Mouse (Mus musculus) liver, embryonic 14.5 days (tissue): Measurements from ENCODE around the gene Adipor1. TPM values are rescaled to one million over a fixed set of nuclear protein-coding genes. Genes with fewer than 3 reads are reported as not detected.
A peak's percentile ranks its signal among the peaks of the same experiment; 100 is the strongest.

ENCODE experiments used
- ATAC-seq: fragments of 200-750 bp; cut with Nextera tagmentation; 2 replicates; pipeline ENCODE4 v1.8.0; 2017; ENCODE audit warnings: moderate number of reproducible peaks, mild to moderate bottlenecking, moderate library complexity; ENCODE audit not compliant: insufficient read depth
- DNase-seq, 3 experiments: peaks; one replicate each; pipeline ENCODE4 v3.0.0-alpha.2; 2012 to 2013; ENCODE audit warnings: low read depth in 3 of 3, low spot score in 3 of 3
- H3K27ac ChIP-seq: fragments of 300-500 bp; sonication (generic); 2 replicates; pipeline ENCODE4 v1.5.1; 2014; ENCODE audit warnings: moderate library complexity, mild to moderate bottlenecking, control low read depth, inconsistent platforms
- H3K27me3 ChIP-seq: fragments of 300-500 bp; sonication (generic); 2 replicates; pipeline ENCODE4 v1.6.1; 2014; ENCODE audit warnings: mild to moderate bottlenecking, low read length, moderate library complexity; ENCODE audit not compliant: control insufficient read depth, insufficient read depth
- H3K36me3 ChIP-seq: fragments of 300-500 bp; sonication (generic); replicated peaks from 2 replicates; pipeline ENCODE4 v1.6.1; 2014; ENCODE audit warnings: low read depth; ENCODE audit not compliant: control insufficient read depth, insufficient read depth
- H3K4me1 ChIP-seq, 2 experiments: fragments of 200-500 bp in 1 of 2; fragments of 300-500 bp in 1 of 2; sonication (generic) in 1 of 2; replicated peaks; 2 replicates each; pipeline ENCODE4 v1.6.1; 2012 to 2014; ENCODE audit warnings: antibody characterized with exemption in 1 of 2, inconsistent platforms in 1 of 2, low read length in 1 of 2; ENCODE audit not compliant: control insufficient read depth in 2 of 2, insufficient read depth in 2 of 2
- H3K4me2 ChIP-seq: fragments of 300-500 bp; sonication (generic); 2 replicates; pipeline ENCODE4 v1.6.1; 2014; ENCODE audit warnings: low read depth, mild to moderate bottlenecking, control low read depth, moderate library complexity
- H3K4me3 ChIP-seq, 2 experiments: fragments of 200-500 bp in 1 of 2; fragments of 300-500 bp in 1 of 2; sonication (generic) in 1 of 2; 2 replicates each; pipeline ENCODE4 v1.5.1; 2012 to 2014; ENCODE audit warnings: low read depth in 2 of 2, low read length in 2 of 2, mild to moderate bottlenecking in 2 of 2, control low read depth in 1 of 2, inconsistent platforms in 1 of 2, moderate library complexity in 1 of 2; ENCODE audit not compliant: insufficient read depth in 1 of 2
- H3K9ac ChIP-seq: fragments of 300-500 bp; sonication (generic); replicated peaks from 2 replicates; pipeline ENCODE4 v1.6.1; 2014; ENCODE audit warnings: mild to moderate bottlenecking, control low read depth, moderate library complexity
- H3K9me3 ChIP-seq: fragments of 300-500 bp; sonication (generic); 2 replicates; pipeline ENCODE4 v1.6.1; 2016; ENCODE audit warnings: low read length, mixed read lengths; ENCODE audit not compliant: control insufficient read depth
- CTCF ChIP-seq: IDR thresholded peaks from 2 replicates; pipeline ENCODE4 v1.5.1; 2016; ENCODE audit warnings: antibody characterized with exemption, low read depth, control low read depth
- EP300 ChIP-seq: IDR thresholded peaks from 2 replicates; pipeline ENCODE4 v1.6.1; 2016; ENCODE audit warnings: antibody characterized with exemption, low read depth
- WGBS: fragments of 180-500 bp; shearing (Covaris S2); extraction: QIAGEN DNeasy Blood & Tissue Kit; methylation state at CpG from one replicate; pipeline ENCODE4 v1.1.7; 2014; ENCODE audit not compliant: insufficient replicate concordance; 5-methylcytosine and 5-hydroxymethylcytosine counted together
- polyA plus RNA-seq, 2 experiments: library from polyadenylated mRNA; depleted of rRNA in 1 of 2; stranded (reverse) in 1 of 2; unstranded in 1 of 2; fragments of >200 nt; fragmentation: Nextera tagmentation in 1 of 2; extraction: Ambion mirVana in 1 of 2; gene quantifications; 2 replicates each; pipeline versions ENCODE4 v1.2.1 to v1.2.3; 2012 to 2014

Gene Adipor1
- polyA plus RNA-seq, 2 experiments, result 59.6 to 126 TPM

- no peaks in the 10 kb centered on the region for H3K27me3 ChIP-seq
- ATAC-seq, result no peak
- no peak for DNase-seq
- H3K4me1 ChIP-seq, result peaks cover 5 to 13% of the 10 kb centered on the region in 2 experiments
- no peaks in the 10 kb centered on the region for H3K9me3 ChIP-seq
- TF ChIP-seq EP300, result no peak
- TF ChIP-seq CTCF, result no peak
- H3K36me3 ChIP-seq, result peaks cover 18% of the 10 kb centered on the region
- no peak overlapping the region for H3K27ac ChIP-seq
- no peak overlapping the region for H3K4me3 ChIP-seq
- H3K4me2 ChIP-seq, result no peak overlapping the region
- 82% methylated on average over 9 of the region's 9 CpGs for WGBS
- H3K9ac ChIP-seq, result no peak overlapping the region
Measured at GRCm38 (mm10) chr1:134411706-134412629, 3.2 kb upstream of the Adipor1 start.

- ATAC-seq, result no peak
- H3K4me3 ChIP-seq, result no peak overlapping the region
- H3K36me3 ChIP-seq, result peaks cover 16% of the 10 kb centered on the region
- peak overlapping the region; percentile 72 for H3K4me2 ChIP-seq
- H3K27ac ChIP-seq, result peak overlapping the region; percentile 0
- DNase-seq, result no peak
- H3K27me3 ChIP-seq, result no peaks in the 10 kb centered on the region
- TF ChIP-seq CTCF (no peak), EP300 (no peak)
- H3K4me1 ChIP-seq, result peaks cover 25 to 31% of the 10 kb centered on the region in 2 experiments
- no peak overlapping the region for H3K9ac ChIP-seq
- no peaks in the 10 kb centered on the region for H3K9me3 ChIP-seq
- WGBS, result 53% methylated on average over 2 of the region's 2 CpGs
Measured at GRCm38 (mm10) chr1:134414038-134414437, 1.1 kb upstream of the Adipor1 start.

- Histone ChIP-seq H3K4me2 (peak overlapping the region; percentile 72), H3K4me1 (peaks cover 31 to 37% of the 10 kb centered on the region in 2 experiments), H3K4me3 (peak overlapping the region; percentile 21 to 90), H3K9ac (peak overlapping the region; percentile 59), H3K27ac (peak overlapping the region; percentile 73), H3K9me3 (no peaks in the 10 kb centered on the region), H3K36me3 (peaks cover 11% of the 10 kb centered on the region), H3K27me3 (no peaks in the 10 kb centered on the region)
- no peak for ATAC-seq
- TF ChIP-seq EP300 (no peak), CTCF (peak; percentile 28; the same call in 1 of the 2 replicates)
- DNase-seq, result no peak
- WGBS, result 15% methylated on average over 11 of the region's 11 CpGs
Measured at GRCm38 (mm10) chr1:134414501-134415167, 544 bp upstream of the Adipor1 start.

- Histone ChIP-seq H3K27me3 (no peaks in the 10 kb centered on the region), H3K9me3 (no peaks in the 10 kb centered on the region), H3K36me3 (peaks cover 18% of the 10 kb centered on the region), H3K27ac (peak overlapping the region; percentile 84), H3K4me2 (peak overlapping the region; percentile 84), H3K4me3 (peak overlapping the region in 1 of 2 experiments; percentile 90; a peak in 2 of 4 replicates), H3K9ac (peak overlapping the region; percentile 56), H3K4me1 (peaks cover 66 to 73% of the 10 kb centered on the region in 2 experiments)
- WGBS, result 39% methylated on average over 2 of the region's 2 CpGs
- ATAC-seq (no peak), DNase-seq (no peak)
- TF ChIP-seq CTCF, result no peak
- no peak for TF ChIP-seq EP300
Measured at GRCm38 (mm10) chr1:134418414-134418975, 3.3 kb downstream of the Adipor1 start.
